Mouse (Mus musculus) liver, adult 2 months (tissue): Measurements from ENCODE around the gene Pdzd2.

ENCODE experiments used
- CTCF ChIP-seq: fragments of 200-500 bp; IDR thresholded peaks from 2 replicates; pipeline ENCODE4 v1.5.1; 2011; ENCODE audit warnings: low read depth, low read length, control low read depth
- POLR2A ChIP-seq: fragments of 200-500 bp; IDR thresholded peaks from 2 replicates; pipeline ENCODE4 v1.6.1; 2011; ENCODE audit warnings: low read length, control low read depth; ENCODE audit not compliant: insufficient read depth; ENCODE audit errors: extremely low read depth

- no peak for TF ChIP-seq CTCF
- no peak for TF ChIP-seq POLR2A
Measured at GRCm38 (mm10) chr15:12438691-12439090, 301.0 kb downstream of the Pdzd2 start.
